Mouse (Mus musculus): ENCODE measurements around the gene Tmem63b. TPM values are rescaled to one million over a fixed set of nuclear protein-coding genes. Genes with fewer than 3 reads are reported as not detected.
A peak's percentile ranks its signal among the peaks of the same experiment; 100 is the strongest.
"Not testable (repeated sequence)": the region's sequence is repeated elsewhere in the genome, so short reads cannot be mapped to it uniquely, and the experiment has no call there.

Tmem63b gene
- polyA plus RNA-seq, 1 experiment from 2014 or later = 49.3 TPM

GRCm38 (mm10) chr17:45626577-45627134, 60.0 kb downstream of the Tmem63b start:
- H3K4me3 ChIP-seq (ENCODE audit: low read depth, low read length) = no peak overlapping the region
- no peak overlapping the region for H3K27ac ChIP-seq (ENCODE audit: low read depth, low read length)
- no peaks in the 10 kb centered on the region for H3K9me3 ChIP-seq (ENCODE audit: control insufficient read depth, low read length)
- H3K4me2 ChIP-seq = no peak overlapping the region; the same call in 1 of the 2 replicates
- DNase-seq (ENCODE audit: low spot score, missing footprints) = peak; percentile 98
- no peaks in the 10 kb centered on the region for H3K36me3 ChIP-seq (ENCODE audit: control insufficient read depth, insufficient read depth, low read length)
- 0 out of 2 replicates have a peak, but pooled peaks cover 4% of the 10 kb centered on the region for H3K4me1 ChIP-seq (ENCODE audit: control insufficient read depth, insufficient read depth, low read length)
- no peaks in the 10 kb centered on the region for H3K27me3 ChIP-seq (ENCODE audit: control insufficient read depth, insufficient read depth, low read length)
- WGBS = 26% methylated on average over 15 of the region's 15 CpGs
- H3K9ac ChIP-seq (ENCODE audit: low read length) = no peak overlapping the region; the same call in 1 of the 2 replicates
- peak; percentile 45 for ATAC-seq (ENCODE audit: low FRiP score)

- not testable (repeated sequence) for H3K4me1 ChIP-seq (ENCODE audit: control insufficient read depth, insufficient read depth, low read length); H3K36me3 ChIP-seq (ENCODE audit: control insufficient read depth, insufficient read depth, low read length); H3K9ac ChIP-seq (ENCODE audit: low read length); H3K27me3 ChIP-seq (ENCODE audit: control insufficient read depth, insufficient read depth, low read length); DNase-seq (ENCODE audit: low spot score, missing footprints); ATAC-seq (ENCODE audit: low FRiP score); H3K4me2 ChIP-seq; H3K4me3 ChIP-seq (ENCODE audit: low read depth, low read length); H3K9me3 ChIP-seq (ENCODE audit: control insufficient read depth, low read length); H3K27ac ChIP-seq (ENCODE audit: low read depth, low read length)
- WGBS = 92% methylated on average over 8 of the region's 8 CpGs
These were observed 63.3 kb downstream of the Tmem63b start for GRCm38 (mm10) chr17:45623425-45623824.

- 33% methylated on average over 20 of the region's 20 CpGs for WGBS
- Histone ChIP-seq H3K9me3 (ENCODE audit: control insufficient read depth, low read length) (no peaks in the 10 kb centered on the region), H3K4me3 (ENCODE audit: low read depth, low read length) (0 out of 2 replicates have a peak overlapping the region, but pooled peaks have one; percentile 1), H3K27ac (ENCODE audit: low read depth, low read length) (no peak overlapping the region), H3K4me2 (peak overlapping the region; percentile 22), H3K36me3 (ENCODE audit: control insufficient read depth, insufficient read depth, low read length) (no peaks in the 10 kb centered on the region), H3K4me1 (ENCODE audit: control insufficient read depth, insufficient read depth, low read length) (0 out of 2 replicates have a peak, but pooled peaks cover 4% of the 10 kb centered on the region), H3K9ac (ENCODE audit: low read length) (peak overlapping the region; percentile 44; the same call in 1 of the 2 replicates), H3K27me3 (ENCODE audit: control insufficient read depth, insufficient read depth, low read length) (no peaks in the 10 kb centered on the region)
- DNase-seq (ENCODE audit: low spot score, missing footprints) (peak; percentile 86), ATAC-seq (ENCODE audit: low FRiP score) (no peak)
These were observed 67.1 kb downstream of the Tmem63b start for GRCm38 (mm10) chr17:45619386-45620256.

GRCm38 (mm10) chr17:45618941-45619385, 67.7 kb downstream of the Tmem63b start:
- DNase-seq (ENCODE audit: low spot score, missing footprints) (peak; percentile 91), ATAC-seq (ENCODE audit: low FRiP score) (peak; percentile 30; the same call in 1 of the 2 replicates)
- H3K9ac ChIP-seq (ENCODE audit: low read length) = peak overlapping the region; percentile 44; the same call in 1 of the 2 replicates
- H3K9me3 ChIP-seq (ENCODE audit: control insufficient read depth, low read length) = no peaks in the 10 kb centered on the region
- 0 out of 2 replicates have a peak, but pooled peaks cover 4% of the 10 kb centered on the region for H3K4me1 ChIP-seq (ENCODE audit: control insufficient read depth, insufficient read depth, low read length)
- H3K27me3 ChIP-seq (ENCODE audit: control insufficient read depth, insufficient read depth, low read length) = no peaks in the 10 kb centered on the region
- no peak overlapping the region for H3K27ac ChIP-seq (ENCODE audit: low read depth, low read length)
- H3K4me3 ChIP-seq (ENCODE audit: low read depth, low read length) = no peak overlapping the region
- WGBS = 15% methylated on average over 8 of the region's 8 CpGs
- H3K36me3 ChIP-seq (ENCODE audit: control insufficient read depth, insufficient read depth, low read length) = no peaks in the 10 kb centered on the region
- peak overlapping the region; percentile 22 for H3K4me2 ChIP-seq

- Histone ChIP-seq H3K27me3 (ENCODE audit: control insufficient read depth, insufficient read depth, low read length) (no peaks in the 10 kb centered on the region), H3K4me1 (ENCODE audit: control insufficient read depth, insufficient read depth, low read length) (0 out of 2 replicates have a peak, but pooled peaks cover 4% of the 10 kb centered on the region), H3K4me3 (ENCODE audit: low read depth, low read length) (no peak overlapping the region), H3K4me2 (no peak overlapping the region), H3K36me3 (ENCODE audit: control insufficient read depth, insufficient read depth, low read length) (no peaks in the 10 kb centered on the region), H3K9me3 (ENCODE audit: control insufficient read depth, low read length) (no peaks in the 10 kb centered on the region), H3K27ac (ENCODE audit: low read depth, low read length) (no peak overlapping the region), H3K9ac (ENCODE audit: low read length) (no peak overlapping the region)
- no peak for ATAC-seq (ENCODE audit: low FRiP score)
- DNase-seq (ENCODE audit: low spot score, missing footprints) = no peak
- 89% methylated on average over 6 of the region's 6 CpGs for WGBS
These were observed 69.0 kb downstream of the Tmem63b start for GRCm38 (mm10) chr17:45617655-45618054.

GRCm38 (mm10) chr17:45616679-45617078, 70.0 kb downstream of the Tmem63b start:
- H3K4me1 ChIP-seq (ENCODE audit: control insufficient read depth, insufficient read depth, low read length) = 0 out of 2 replicates have a peak, but pooled peaks cover 4% of the 10 kb centered on the region
- no peak overlapping the region for H3K27ac ChIP-seq (ENCODE audit: low read depth, low read length)
- WGBS = 86% methylated on average over 3 of the region's 3 CpGs
- H3K27me3 ChIP-seq (ENCODE audit: control insufficient read depth, insufficient read depth, low read length) = no peaks in the 10 kb centered on the region
- no peak overlapping the region for H3K9ac ChIP-seq (ENCODE audit: low read length)
- no peak overlapping the region for H3K4me2 ChIP-seq
- no peak overlapping the region for H3K4me3 ChIP-seq (ENCODE audit: low read depth, low read length)
- ATAC-seq (ENCODE audit: low FRiP score) (no peak), DNase-seq (ENCODE audit: low spot score, missing footprints) (no peak)
- no peaks in the 10 kb centered on the region for H3K36me3 ChIP-seq (ENCODE audit: control insufficient read depth, insufficient read depth, low read length)
- no peaks in the 10 kb centered on the region for H3K9me3 ChIP-seq (ENCODE audit: control insufficient read depth, low read length)

GRCm38 (mm10) chr17:45616046-45616650, 70.6 kb downstream of the Tmem63b start:
- Histone ChIP-seq H3K4me3 (ENCODE audit: low read depth, low read length) (no peak overlapping the region), H3K9ac (ENCODE audit: low read length) (no peak overlapping the region), H3K27me3 (ENCODE audit: control insufficient read depth, insufficient read depth, low read length) (no peaks in the 10 kb centered on the region), H3K9me3 (ENCODE audit: control insufficient read depth, low read length) (no peaks in the 10 kb centered on the region), H3K36me3 (ENCODE audit: control insufficient read depth, insufficient read depth, low read length) (no peaks in the 10 kb centered on the region), H3K27ac (ENCODE audit: low read depth, low read length) (no peak overlapping the region), H3K4me1 (ENCODE audit: control insufficient read depth, insufficient read depth, low read length) (0 out of 2 replicates have a peak, but pooled peaks cover 4% of the 10 kb centered on the region), H3K4me2 (no peak overlapping the region)
- WGBS = 77% methylated on average over 4 of the region's 4 CpGs
- DNase-seq (ENCODE audit: low spot score, missing footprints) (no peak), ATAC-seq (ENCODE audit: low FRiP score) (no peak)

- peaks cover 4% of the 10 kb centered on the region for H3K4me1 ChIP-seq (ENCODE audit: control insufficient read depth, insufficient read depth, low read length)
- H3K9me3 ChIP-seq (ENCODE audit: control insufficient read depth, low read length) = no peaks in the 10 kb centered on the region
- ATAC-seq (ENCODE audit: low FRiP score) = no peak
- H3K4me3 ChIP-seq (ENCODE audit: low read depth, low read length) = no peak overlapping the region
- H3K4me2 ChIP-seq = no peak overlapping the region
- no peaks in the 10 kb centered on the region for H3K36me3 ChIP-seq (ENCODE audit: control insufficient read depth, insufficient read depth, low read length)
- DNase-seq (ENCODE audit: low spot score, missing footprints) = no peak
- H3K9ac ChIP-seq (ENCODE audit: low read length) = no peak overlapping the region
- H3K27me3 ChIP-seq (ENCODE audit: control insufficient read depth, insufficient read depth, low read length) = no peaks in the 10 kb centered on the region
- H3K27ac ChIP-seq (ENCODE audit: low read depth, low read length) = no peak overlapping the region
- 90% methylated on average over 7 of the region's 7 CpGs for WGBS
These were observed 73.8 kb downstream of the Tmem63b start for GRCm38 (mm10) chr17:45612921-45613320.

Data from midbrain, embryonic 11.5 days (tissue).